ENCODE assay signal across 15 mouse cellular contexts in the genomic region with DNA sequence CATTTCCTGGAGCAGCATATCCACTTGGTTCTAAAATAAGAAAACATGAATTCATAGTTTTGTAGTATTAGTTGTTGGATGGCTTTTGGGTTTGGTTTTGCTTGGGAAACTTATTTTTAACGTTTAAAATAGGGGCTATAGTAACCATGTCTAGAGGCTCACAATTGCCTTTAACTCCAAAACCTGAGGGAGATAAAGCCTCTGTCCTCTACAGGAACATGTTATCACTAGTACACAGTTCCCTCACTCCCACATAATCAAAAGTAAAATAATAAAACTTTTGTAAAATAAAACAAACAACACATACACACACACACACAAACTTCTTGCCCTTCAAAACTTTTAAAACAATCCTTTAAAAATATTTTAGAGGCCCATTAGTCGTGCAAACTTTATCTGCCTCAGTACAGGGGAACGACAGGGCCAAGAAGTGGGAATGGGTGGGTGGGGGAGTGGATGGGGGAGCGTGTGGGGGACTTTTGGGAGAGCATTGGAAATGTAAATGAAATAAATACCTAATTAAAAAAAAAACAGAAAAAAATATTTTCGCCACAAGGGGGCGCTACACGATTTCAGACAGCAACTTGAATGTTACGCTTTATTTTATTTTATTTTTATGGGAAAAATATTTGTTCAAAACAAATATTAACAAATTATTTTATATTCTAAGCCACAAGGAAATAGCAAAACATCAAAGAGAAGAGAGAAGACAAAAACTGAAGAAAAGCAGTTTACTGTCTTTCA. TPM values are rescaled to one million over a fixed set of nuclear protein-coding genes. Genes with fewer than 3 reads are reported as not detected.
A peak's percentile ranks its signal among the peaks of the same experiment; 100 is the strongest.
DNase-seq lines count a peak whose midpoint lies in the region; ATAC-seq lines count a peak whose summit lies in the region.
"Had no signal": no experiment of that assay in that cellular context is flagged by ENCODE, and none has a peak within 500 bp of the region (broad histone marks: within the 10 kb centered on the region; RNA-seq: fewer than 3 reads in every experiment).

No protein-coding gene starts in this region.

- no peak overlapping the region for H3K27ac ChIP-seq in hindbrain, embryonic 11.5 days (ENCODE audit: low read depth, low read length)
- H3K27ac ChIP-seq in hindbrain, embryonic 12.5 days, result no peak overlapping the region
- H3K27ac ChIP-seq: embryonic facial prominence, embryonic 13.5 days had no signal

- H3K27me3 ChIP-seq in hindbrain, embryonic 11.5 days (ENCODE audit: control insufficient read depth, insufficient read depth, low read length), result no peaks in the 10 kb centered on the region
- H3K27me3 ChIP-seq in hindbrain, embryonic 12.5 days, result no peaks in the 10 kb centered on the region
- H3K27me3 ChIP-seq in splenic B cell, adult 2 months (ENCODE audit: control insufficient read depth, insufficient read depth, low read length, poor library complexity, severe bottlenecking), result no peaks in the 10 kb centered on the region
- H3K27me3 ChIP-seq: embryonic facial prominence, embryonic 13.5 days had no signal

- H3K36me3 ChIP-seq in hindbrain, embryonic 11.5 days (ENCODE audit: control insufficient read depth, insufficient read depth, low read length), result no peaks in the 10 kb centered on the region
- no peaks in the 10 kb centered on the region for H3K36me3 ChIP-seq in hindbrain, embryonic 12.5 days
- H3K36me3 ChIP-seq in splenic B cell, adult 2 months (ENCODE audit: control insufficient read depth, insufficient read depth, low read length, poor library complexity, severe bottlenecking), result no peaks in the 10 kb centered on the region

- no peak for ATAC-seq in hindbrain, embryonic 11.5 days (ENCODE audit: low FRiP score)
- no peak for ATAC-seq in hindbrain, embryonic 12.5 days (ENCODE audit: low FRiP score)
- ATAC-seq: hindbrain, embryonic 16.5 days had no signal

- H3K9me3 ChIP-seq in hindbrain, embryonic 11.5 days (ENCODE audit: control insufficient read depth, low read length), result no peaks in the 10 kb centered on the region
- H3K9me3 ChIP-seq in hindbrain, embryonic 12.5 days (replicated peaks), result no peaks in the 10 kb centered on the region
- H3K9me3 ChIP-seq: embryonic facial prominence, embryonic 13.5 days had no signal

- no peaks in the 10 kb centered on the region for H3K4me1 ChIP-seq in hindbrain, embryonic 11.5 days (replicated peaks; ENCODE audit: control insufficient read depth, insufficient read depth, low read length)
- H3K4me1 ChIP-seq in hindbrain, embryonic 12.5 days, result no peaks in the 10 kb centered on the region
- H3K4me1 ChIP-seq: embryonic facial prominence, embryonic 13.5 days had no signal

- H3K4me3 ChIP-seq in hindbrain, embryonic 11.5 days (ENCODE audit: low read depth, low read length), result no peak overlapping the region
- no peak overlapping the region for H3K4me3 ChIP-seq in hindbrain, embryonic 12.5 days
- H3K4me3 ChIP-seq: embryonic facial prominence, embryonic 13.5 days had no signal

- peak; percentile 17 for DNase-seq in hindbrain, embryonic 11.5 days (ENCODE audit: low spot score)
- DNase-seq in lung, postnatal 36 days, result peak; percentile 5
- no peak for DNase-seq in lung, postnatal 14 days
- DNase-seq in R1 (ENCODE audit: low read depth, low spot score), result peak; percentile 10
- peak; percentile 20 for DNase-seq in splenic B cell, adult 2 months (ENCODE audit: low read depth, low spot score)
- no peak for DNase-seq in natural killer cell, adult 2 months (ENCODE audit: low spot score in 2 of 2)
- DNase-seq: cerebellum, adult 18-20 months; lung, postnatal 4 days; thymus, adult 2 months had no signal

- no peak overlapping the region for H3K9ac ChIP-seq in hindbrain, embryonic 11.5 days (ENCODE audit: low read depth, low read length)
- H3K9ac ChIP-seq in hindbrain, embryonic 12.5 days, result no peak overlapping the region
- H3K9ac ChIP-seq: embryonic facial prominence, embryonic 13.5 days had no signal

- no peak overlapping the region for H3K4me2 ChIP-seq in hindbrain, embryonic 11.5 days (replicated peaks; ENCODE audit: low read depth, low read length)
- H3K4me2 ChIP-seq in hindbrain, embryonic 12.5 days (replicated peaks), result no peak overlapping the region
- H3K4me2 ChIP-seq: embryonic facial prominence, embryonic 13.5 days had no signal

- WGBS in hindbrain, embryonic 11.5 days, result 28% methylated on average over 8 of the region's 8 CpGs
- 27% methylated on average over 8 of the region's 8 CpGs for WGBS in hindbrain, embryonic 12.5 days

RNA-seq across cellular contexts. Expression of a gene that starts 1.5 kb away (rescaled TPM):
- polyA plus RNA-seq in hindbrain, embryonic 11.5 days (2014; fragmentation: Nextera tagmentation; extraction: Ambion mirVana), result 0.04 and 0.26 TPM in 2 replicates
- polyA plus RNA-seq in hindbrain, embryonic 12.5 days (2016; fragmentation: Nextera tagmentation; extraction: Ambion mirVana), result not detected in 2 replicates
- polyA plus RNA-seq: embryonic facial prominence, embryonic 13.5 days; frontal cortex, adult 2 months; hindbrain, embryonic 16.5 days; large intestine, adult 2 months; spleen, adult 2 months; thymus, adult 2 months had no signal

RNA-seq across cellular contexts. Expression of a gene that starts 25.2 kb away (rescaled TPM):
- polyA plus RNA-seq in hindbrain, embryonic 11.5 days (2014; fragmentation: Nextera tagmentation; extraction: Ambion mirVana), result 9.8 and 10.5 TPM in 2 replicates
- polyA plus RNA-seq in hindbrain, embryonic 12.5 days (2016; fragmentation: Nextera tagmentation; extraction: Ambion mirVana), result 11.0 and 12.1 TPM in 2 replicates

Comparison
In these comparisons a context has a peak if more than half of its experiments do, and no peak if none do; other contexts are left out.
1. DNase-seq: peak in hindbrain, embryonic 11.5 days (single experiment), lung, postnatal 36 days (single experiment), R1 (single experiment) and splenic B cell, adult 2 months (single experiment); none in lung, postnatal 14 days (single experiment) and natural killer cell, adult 2 months (0 of 2).